Mouse (Mus musculus) lung, adult 18-20 months (tissue): Measurements from ENCODE around the gene Gm10638.

ENCODE experiments used
- DNase-seq, 2 experiments: peaks; one replicate each; pipeline ENCODE4 v3.0.0; 2022; ENCODE audit warnings: mixed read lengths in 2 of 2

Gene Gm10638

DNA sequence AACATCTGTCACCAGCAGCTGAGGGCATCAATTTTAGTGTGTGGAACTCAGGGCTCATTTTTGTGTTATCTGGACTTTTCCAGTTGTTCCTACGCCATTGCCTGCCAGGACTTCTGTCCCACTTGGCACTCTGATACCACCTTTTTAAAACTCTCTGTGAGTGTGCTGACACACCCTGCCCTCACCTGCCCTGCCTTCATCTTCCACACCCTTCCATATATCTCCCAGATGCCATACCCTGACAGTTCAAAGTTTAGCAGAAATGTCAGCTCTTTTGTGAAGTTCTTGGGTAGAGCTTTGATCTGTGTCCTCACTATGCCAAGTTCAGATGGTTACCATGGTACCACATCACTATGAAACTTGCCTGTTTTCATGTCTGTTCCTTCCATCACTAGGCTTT lies 44.1 kb downstream of the Gm10638 start:
- no peak for DNase-seq

DNA sequence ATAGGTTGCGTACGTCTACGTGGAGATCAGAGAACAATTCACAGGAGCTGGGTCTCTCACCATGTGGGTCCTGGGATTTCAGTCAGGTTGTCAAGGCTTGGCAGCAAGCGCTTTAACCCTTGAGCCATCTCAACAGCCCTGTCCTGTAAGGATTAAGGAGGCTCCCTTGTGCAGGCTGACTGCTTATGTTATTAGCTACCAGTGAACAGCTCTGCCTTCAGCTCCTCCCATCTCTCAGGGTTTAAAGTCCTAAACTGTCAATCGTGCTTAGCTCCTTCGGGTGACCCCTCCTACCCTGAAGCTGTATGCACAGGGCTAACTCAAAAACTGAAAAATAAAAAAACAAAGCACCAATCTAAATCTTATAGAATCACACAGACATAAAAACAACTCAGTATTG lies 46.0 kb downstream of the Gm10638 start:
- DNase-seq = no peak

- DNase-seq = no peak
Observed at GRCm38 (mm10) chr8:86794716-86795115, 49.2 kb downstream of the Gm10638 start.
